ENCODE assay signal across 19 mouse cellular contexts in genomic region chr6:73027881-73028280, GRCm38 (mm10).
DNase-seq lines count a peak whose midpoint lies in the region; ATAC-seq and TF ChIP-seq lines count a peak whose summit lies in the region.
"Had no signal": no experiment of that assay in that cellular context is flagged by ENCODE, and none has a peak within 500 bp of the region (broad histone marks: within the 10 kb centered on the region; RNA-seq: fewer than 3 reads in every experiment).

No protein-coding gene starts in this region.

- no peak overlapping the region for H3K4me3 ChIP-seq in cerebellum, adult 2 months (replicated peaks; ENCODE audit: insufficient read depth, low read depth, low read length)
- H3K4me3 ChIP-seq in intestine, embryonic 15.5 days (replicated peaks): no peak overlapping the region
- H3K4me3 ChIP-seq: embryonic facial prominence, embryonic 13.5 days; forebrain, embryonic 12.5 days had no signal

- H3K4me1 ChIP-seq in cerebellum, adult 2 months (ENCODE audit: control insufficient read depth, insufficient read depth, low read length): no peaks in the 10 kb centered on the region
- H3K4me1 ChIP-seq in intestine, embryonic 15.5 days (replicated peaks): 0 out of 2 replicates have a peak, but pooled peaks cover 2% of the 10 kb centered on the region
- H3K4me1 ChIP-seq: forebrain, embryonic 12.5 days had no signal

- DNase-seq in cerebellum, postnatal 10 days: peak; percentile 28 to 40
- DNase-seq in cerebellum, adult 2 months: no peak
- peak; percentile 37 for DNase-seq in 3T3-L1 (ENCODE audit: low read depth, low spot score)
- DNase-seq in NIH3T3 (ENCODE audit: low read depth): peak; percentile 31
- DNase-seq in retina, embryonic 14.5 days (ENCODE audit: low spot score): peak; percentile 67
- no peak for DNase-seq in gastrocnemius, postnatal 10 days
- DNase-seq in urinary bladder, postnatal 4 days (ENCODE audit: low spot score in 2 of 2): no peak
- DNase-seq: adrenal gland, adult 2 months; adrenal gland, postnatal 10 days; adrenal gland, postnatal 25 days; cerebellum, adult 11-12 months; cerebellum, adult 8-10 months; cerebellum, adult 9-11 months; cerebellum, postnatal 25 days had no signal

- no peak for TF ChIP-seq CTCF in cerebellum, adult 2 months (IDR thresholded peaks at IDR 0.05; ENCODE audit: borderline replicate concordance, insufficient read depth, low read depth, low read length)

- TF ChIP-seq POLR2A in cerebellum, adult 2 months (IDR thresholded peaks at IDR 0.05; ENCODE audit: borderline replicate concordance, insufficient read depth, low read length): no peak

- no peaks in the 10 kb centered on the region for H3K36me3 ChIP-seq in intestine, embryonic 15.5 days
- H3K36me3 ChIP-seq: embryonic facial prominence, embryonic 13.5 days; forebrain, embryonic 12.5 days had no signal

- no peak overlapping the region for H3K27ac ChIP-seq in cerebellum, adult 2 months (ENCODE audit: insufficient read depth, low read length)
- no peak overlapping the region for H3K27ac ChIP-seq in intestine, embryonic 15.5 days
- H3K27ac ChIP-seq: embryonic facial prominence, embryonic 13.5 days; forebrain, embryonic 12.5 days had no signal

- no peaks in the 10 kb centered on the region for H3K9me3 ChIP-seq in intestine, embryonic 15.5 days
- H3K9me3 ChIP-seq: embryonic facial prominence, embryonic 13.5 days; forebrain, embryonic 12.5 days had no signal

- no peak overlapping the region for H3K9ac ChIP-seq in intestine, embryonic 15.5 days
- H3K9ac ChIP-seq: embryonic facial prominence, embryonic 13.5 days; forebrain, embryonic 12.5 days had no signal

- no peaks in the 10 kb centered on the region for H3K27me3 ChIP-seq in cerebellum, adult 2 months (ENCODE audit: control insufficient read depth, insufficient read depth, low read length)
- H3K27me3 ChIP-seq in intestine, embryonic 15.5 days (replicated peaks): no peaks in the 10 kb centered on the region
- H3K27me3 ChIP-seq: embryonic facial prominence, embryonic 13.5 days; forebrain, embryonic 12.5 days had no signal

- H3K4me2 ChIP-seq in intestine, embryonic 15.5 days (replicated peaks): no peak overlapping the region
- H3K4me2 ChIP-seq: embryonic facial prominence, embryonic 13.5 days; forebrain, embryonic 12.5 days had no signal

- no peak for ATAC-seq in intestine, embryonic 15.5 days
- ATAC-seq: forebrain, embryonic 14.5 days; forebrain, embryonic 16.5 days had no signal

- 19% methylated on average over 4 of the region's 4 CpGs for WGBS in cerebellum, adult 2 months
- 76% methylated on average over 4 of the region's 4 CpGs for WGBS in intestine, embryonic 15.5 days

Comparison
In these comparisons a context has a peak if more than half of its experiments do, and no peak if none do; other contexts are left out.
1. DNase-seq: peak in cerebellum, postnatal 10 days (2 of 2), 3T3-L1 (single experiment), NIH3T3 (single experiment) and retina, embryonic 14.5 days (single experiment); none in cerebellum, adult 2 months (0 of 2), gastrocnemius, postnatal 10 days (single experiment) and urinary bladder, postnatal 4 days (0 of 2).